25 mouse cellular contexts compared by ENCODE assay signal in genomic region chr11:32008852-32009251, GRCm38 (mm10). TPM values are rescaled to one million over a fixed set of nuclear protein-coding genes. Genes with fewer than 3 reads are reported as not detected.
DNase-seq lines count a peak whose midpoint lies in the region; ATAC-seq and TF ChIP-seq lines count a peak whose summit lies in the region.
"Had no signal": no experiment of that assay in that cellular context is flagged by ENCODE, and none has a peak within 500 bp of the region (broad histone marks: within the 10 kb centered on the region; RNA-seq: fewer than 3 reads in every experiment).

No protein-coding gene starts in this region.

- peaks cover 61% of the 10 kb centered on the region for H3K4me1 ChIP-seq in forebrain, embryonic 16.5 days (replicated peaks; ENCODE audit: control insufficient read depth, insufficient read depth, low read length)
- H3K4me1 ChIP-seq in hindbrain, postnatal 0 days (ENCODE audit: insufficient read depth, low read length) = peaks cover 31% of the 10 kb centered on the region
- peaks cover 38% of the 10 kb centered on the region for H3K4me1 ChIP-seq in neural tube, embryonic 14.5 days (ENCODE audit: control insufficient read depth, insufficient read depth, low read length)
- peaks cover 19% of the 10 kb centered on the region for H3K4me1 ChIP-seq in limb, embryonic 10.5 days

- 0 out of 2 replicates have a peak overlapping the region, but pooled peaks have one; percentile 6 for H3K4me3 ChIP-seq in left cerebral cortex, adult 2 months
- no peak overlapping the region for H3K4me3 ChIP-seq in forebrain, embryonic 16.5 days (replicated peaks; ENCODE audit: low read length)
- H3K4me3 ChIP-seq in hindbrain, postnatal 0 days (ENCODE audit: low read length) = no peak overlapping the region
- H3K4me3 ChIP-seq in neural tube, embryonic 14.5 days (ENCODE audit: low read depth, low read length) = no peak overlapping the region
- no peak overlapping the region for H3K4me3 ChIP-seq in limb, embryonic 10.5 days

- peak overlapping the region; percentile 38 for H3K4me2 ChIP-seq in forebrain, embryonic 16.5 days (ENCODE audit: low read length)
- 0 out of 2 replicates have a peak overlapping the region, but pooled peaks have one; percentile 16 for H3K4me2 ChIP-seq in hindbrain, postnatal 0 days (ENCODE audit: low read depth, low read length)
- H3K4me2 ChIP-seq in neural tube, embryonic 14.5 days (ENCODE audit: low read depth, low read length) = peak overlapping the region; percentile 7; the same call in 1 of the 2 replicates

- peaks cover 40% of the 10 kb centered on the region for H3K36me3 ChIP-seq in forebrain, embryonic 16.5 days (ENCODE audit: control insufficient read depth, insufficient read depth)
- H3K36me3 ChIP-seq in hindbrain, postnatal 0 days (ENCODE audit: insufficient read depth, low read length) = peaks cover 9% of the 10 kb centered on the region
- peaks cover 37% of the 10 kb centered on the region for H3K36me3 ChIP-seq in neural tube, embryonic 14.5 days (ENCODE audit: control insufficient read depth, insufficient read depth, low read length)
- no peaks in the 10 kb centered on the region for H3K36me3 ChIP-seq in limb, embryonic 10.5 days

- H3K27me3 ChIP-seq in forebrain, embryonic 16.5 days (replicated peaks; ENCODE audit: control insufficient read depth, insufficient read depth, low read length) = no peaks in the 10 kb centered on the region
- H3K27me3 ChIP-seq in hindbrain, postnatal 0 days (ENCODE audit: insufficient read depth, low read length) = no peaks in the 10 kb centered on the region
- H3K27me3 ChIP-seq in neural tube, embryonic 14.5 days (ENCODE audit: control insufficient read depth, insufficient read depth, low read length) = no peaks in the 10 kb centered on the region
- H3K27me3 ChIP-seq in limb, embryonic 10.5 days (ENCODE audit: low read depth, poor library complexity, severe bottlenecking) = no peaks in the 10 kb centered on the region

- no peak for DNase-seq in left cerebral cortex, adult 2 months (ENCODE audit: extremely low spot score in 1 of 2, low spot score in 2 of 2)
- DNase-seq in left cerebral cortex, adult 9 months (ENCODE audit: low spot score in 2 of 2) = no peak
- no peak for DNase-seq in hindbrain, postnatal 0 days (ENCODE audit: low spot score)
- DNase-seq in cerebellum, adult 18-20 months = no peak
- DNase-seq in limb, embryonic 10.5 days (ENCODE audit: low spot score) = no peak
- no peak for DNase-seq in layer of hippocampus, postnatal 25 days (ENCODE audit: extremely low spot score in 1 of 2, low spot score in 1 of 2)
- DNase-seq: adrenal gland, adult 2 months; cerebellum, adult 11 months; cerebellum, postnatal 25 days; gastrocnemius, postnatal 10 days; heart, adult 18-20 months; kidney, adult 11 months; left cerebral cortex, postnatal 4 days; lung, adult 18-20 months; lung, postnatal 14 days; retina, postnatal 1 day; thymus, adult 2 months had no signal

- H3K9ac ChIP-seq in forebrain, embryonic 16.5 days (replicated peaks; ENCODE audit: low read depth, low read length) = no peak overlapping the region
- H3K9ac ChIP-seq in hindbrain, postnatal 0 days (replicated peaks; ENCODE audit: low read length) = no peak overlapping the region
- H3K9ac ChIP-seq in neural tube, embryonic 14.5 days (replicated peaks; ENCODE audit: low read depth, low read length) = 0 out of 2 replicates have a peak overlapping the region, but pooled peaks have one; percentile 1

- WGBS in forebrain, embryonic 16.5 days = 59% methylated on average over 3 of the region's 3 CpGs
- WGBS in hindbrain, postnatal 0 days = 61% methylated on average over 3 of the region's 3 CpGs
- WGBS in neural tube, embryonic 14.5 days = 64% methylated on average over 3 of the region's 3 CpGs
- WGBS in limb, embryonic 10.5 days = 79% methylated on average over 3 of the region's 3 CpGs

- H3K27ac ChIP-seq in left cerebral cortex, adult 2 months = peak overlapping the region; percentile 69
- H3K27ac ChIP-seq in forebrain, embryonic 16.5 days (ENCODE audit: low read length) = peak overlapping the region; percentile 10; the same call in 1 of the 2 replicates
- H3K27ac ChIP-seq in hindbrain, postnatal 0 days = no peak overlapping the region
- no peak overlapping the region for H3K27ac ChIP-seq in neural tube, embryonic 14.5 days (ENCODE audit: low read depth, low read length)
- no peak overlapping the region for H3K27ac ChIP-seq in limb, embryonic 10.5 days

- intact Hi-C loops in left cerebral cortex, adult 2 months (cut with DNase I) = no loop called here

- no peak for TF ChIP-seq CTCF in left cerebral cortex, adult 2 months (IDR thresholded peaks at IDR 0.05)
- no peak for TF ChIP-seq CTCF in hindbrain, postnatal 0 days (IDR thresholded peaks at IDR 0.05; ENCODE audit: low read depth)

- ATAC-seq in forebrain, embryonic 16.5 days = no peak
- ATAC-seq in hindbrain, postnatal 0 days = no peak
- ATAC-seq in neural tube, embryonic 14.5 days (ENCODE audit: low read depth) = no peak

- H3K9me3 ChIP-seq in forebrain, embryonic 16.5 days (ENCODE audit: control insufficient read depth, low read length) = peaks cover 4% of the 10 kb centered on the region
- no peaks in the 10 kb centered on the region for H3K9me3 ChIP-seq in hindbrain, postnatal 0 days (ENCODE audit: low read length)
- H3K9me3 ChIP-seq in neural tube, embryonic 14.5 days (ENCODE audit: control insufficient read depth, low read length) = no peaks in the 10 kb centered on the region
- peaks cover 3% of the 10 kb centered on the region; the same call in 1 of the 2 replicates for H3K9me3 ChIP-seq in limb, embryonic 10.5 days (replicated peaks)

RNA-seq across cellular contexts. Expression of gene Nsg2, which starts 8.6 kb away (rescaled TPM):
- total RNA-seq in left cerebral cortex, adult 2 months (2021) = 100 to 1,000 TPM; 605 to 615 TPM
- polyA plus RNA-seq in forebrain, embryonic 16.5 days (2015; fragmentation: Nextera tagmentation; extraction: Ambion mirVana) = 770 and 805 TPM in 2 replicates
- 646 and 650 TPM in 2 replicates for total RNA-seq in hindbrain, postnatal 0 days (2014; rRNA removed)
- polyA plus RNA-seq in hindbrain, postnatal 0 days (2015; fragmentation: Nextera tagmentation; extraction: Ambion mirVana) = 407 and 433 TPM in 2 replicates
- polyA plus RNA-seq in neural tube, embryonic 14.5 days (2014; fragmentation: Nextera tagmentation; extraction: Ambion mirVana) = 143 and 156 TPM in 2 replicates
- polyA plus RNA-seq in limb, embryonic 10.5 days (2016; fragmentation: Nextera tagmentation; extraction: Ambion mirVana) = 1.1 and 2.0 TPM in 2 replicates
- total RNA-seq in layer of hippocampus, postnatal 25 days (2021) = 100 to 1,000 TPM; 682 to 735 TPM

RNA-seq across cellular contexts. Expression of gene 4930524B15Rik, which starts 43.5 kb away (rescaled TPM):
- total RNA-seq in left cerebral cortex, adult 2 months (2021) = not detected
- 0.14 and 0.20 TPM in 2 replicates for polyA plus RNA-seq in forebrain, embryonic 16.5 days (2015; fragmentation: Nextera tagmentation; extraction: Ambion mirVana)
- 0.42 and 1.4 TPM in 2 replicates for total RNA-seq in hindbrain, postnatal 0 days (2014; rRNA removed)
- polyA plus RNA-seq in hindbrain, postnatal 0 days (2015; fragmentation: Nextera tagmentation; extraction: Ambion mirVana) = 0.34 and 0.50 TPM in 2 replicates
- polyA plus RNA-seq in neural tube, embryonic 14.5 days (2014; fragmentation: Nextera tagmentation; extraction: Ambion mirVana) = 0.16 and 0.52 TPM in 2 replicates
- 0.14 TPM in 1 of 2 replicates, not detected in the other for polyA plus RNA-seq in limb, embryonic 10.5 days (2016; fragmentation: Nextera tagmentation; extraction: Ambion mirVana)
- under 1 TPM in 1 of 2 experiments, not detected in 1; 0.12 TPM for total RNA-seq in layer of hippocampus, postnatal 25 days (2021)
- total RNA-seq: adrenal gland, adult 2 months; gastrocnemius, postnatal 10 days; heart, adult 18-20 months; hematopoietic stem cell, adult 5-6 weeks; left cerebral cortex, postnatal 4 days; liver, adult 2 months; megakaryocyte, adult 5-6 weeks had no signal
- polyA plus RNA-seq: adrenal gland, adult 2 months; heart, embryonic 14.5 days; kidney, embryonic 16.5 days; large intestine, adult 2 months; liver, adult 2 months had no signal

Comparison
In these comparisons a context has a peak if more than half of its experiments do, and no peak if none do; other contexts are left out.
1. H3K27ac ChIP-seq: peak in left cerebral cortex, adult 2 months (single experiment) and forebrain, embryonic 16.5 days (single experiment); none in hindbrain, postnatal 0 days (single experiment), neural tube, embryonic 14.5 days (single experiment) and limb, embryonic 10.5 days (single experiment).
2. RNA of gene Nsg2, which starts 8.6 kb away (polyA plus RNA-seq): 770 to 805 TPM in forebrain, embryonic 16.5 days, 407 to 433 TPM in hindbrain, postnatal 0 days and 143 to 156 TPM in neural tube, embryonic 14.5 days; 1.1 to 2.0 TPM in limb, embryonic 10.5 days; every median in the first group is over 10 times any median in the second.
3. Peak in every context shown above with its lines, with median percentiles within 50 percentile points of each other: H3K4me2 ChIP-seq.